Mouse (Mus musculus): ENCODE results near the gene Dnajb5. TPM values are rescaled to one million over a fixed set of nuclear protein-coding genes. Genes with fewer than 3 reads are reported as not detected.

Gene Dnajb5
- total and polyA plus RNA-seq, 2 experiments from 2014 or later = 18.2 to 59.1 TPM

DNA sequence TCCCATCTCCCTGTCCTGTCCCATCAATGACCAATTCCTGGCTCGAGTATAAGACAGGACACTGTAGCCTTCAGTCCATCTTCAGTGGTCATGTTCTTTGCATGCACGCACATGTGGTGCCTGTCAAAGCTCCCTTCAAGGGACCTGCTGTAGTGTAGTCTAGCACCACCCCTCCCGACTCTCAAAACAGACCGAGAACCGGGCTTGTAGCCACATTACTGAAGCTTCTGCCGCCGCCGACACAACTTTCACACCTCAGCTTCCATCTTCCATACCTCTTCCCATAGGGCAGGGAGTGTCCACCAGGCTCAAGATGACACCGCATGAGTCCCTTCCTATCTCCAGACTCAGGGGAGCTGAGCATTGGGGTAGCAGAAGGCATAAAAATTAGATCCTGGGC lies 5.4 kb upstream of the Dnajb5 start:
- Histone ChIP-seq H3K4me3 (ENCODE audit: low read depth, low read length) (no peak overlapping the region), H3K9ac (replicated peaks; ENCODE audit: low read depth, low read length) (no peak overlapping the region), H3K9me3 (replicated peaks; ENCODE audit: control insufficient read depth, low read length) (no peaks in the 10 kb centered on the region), H3K4me1 (ENCODE audit: control insufficient read depth, insufficient read depth) (no peaks in the 10 kb centered on the region), H3K27me3 (ENCODE audit: control insufficient read depth, insufficient read depth, low read length) (no peaks in the 10 kb centered on the region), H3K27ac (ENCODE audit: low read depth) (no peak overlapping the region), H3K4me2 (ENCODE audit: low read depth, low read length) (no peak overlapping the region), H3K36me3 (replicated peaks; ENCODE audit: control insufficient read depth, insufficient read depth, low read length) (no peaks in the 10 kb centered on the region; the same call in 1 of the 2 replicates)
- ATAC-seq (ENCODE audit: insufficient read depth, low read depth) (no peak), DNase-seq (ENCODE audit: low spot score) (no peak)
- no peak for TF ChIP-seq EP300 (IDR thresholded peaks at IDR 0.05; ENCODE audit: low read depth)
- TF ChIP-seq CTCF (IDR thresholded peaks at IDR 0.05; ENCODE audit: low read depth) = no peak
- 73% methylated on average over 9 of the region's 9 CpGs for WGBS

DNA sequence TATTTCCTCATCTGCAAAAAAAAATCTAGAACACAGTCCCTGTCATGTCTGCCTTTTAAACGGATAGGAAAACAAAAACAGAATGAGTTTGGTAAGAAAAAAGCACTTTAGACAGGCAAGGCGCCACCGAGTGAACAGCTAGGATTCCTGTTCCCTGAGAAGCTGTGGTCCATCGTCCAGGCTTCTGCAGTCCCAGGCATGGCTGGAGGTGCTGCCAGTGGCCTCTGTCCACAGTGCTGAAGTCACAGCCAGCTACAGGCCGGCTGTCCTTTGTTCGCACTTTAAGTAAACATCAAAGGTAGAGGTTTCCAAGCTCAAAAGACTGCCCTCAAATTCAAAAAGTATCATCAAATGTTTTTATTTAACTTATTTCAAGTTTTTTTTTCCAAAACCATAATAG lies 4.6 kb upstream of the Dnajb5 start:
- WGBS = under 1% methylated on average over 6 of the region's 6 CpGs
- Histone ChIP-seq H3K4me1 (ENCODE audit: control insufficient read depth, insufficient read depth) (no peaks in the 10 kb centered on the region), H3K4me3 (ENCODE audit: low read depth, low read length) (no peak overlapping the region), H3K9ac (replicated peaks; ENCODE audit: low read depth, low read length) (no peak overlapping the region), H3K27ac (ENCODE audit: low read depth) (no peak overlapping the region), H3K36me3 (replicated peaks; ENCODE audit: control insufficient read depth, insufficient read depth, low read length) (no peaks in the 10 kb centered on the region), H3K27me3 (ENCODE audit: control insufficient read depth, insufficient read depth, low read length) (no peaks in the 10 kb centered on the region), H3K9me3 (replicated peaks; ENCODE audit: control insufficient read depth, low read length) (no peaks in the 10 kb centered on the region), H3K4me2 (ENCODE audit: low read depth, low read length) (no peak overlapping the region)
- no peak for TF ChIP-seq EP300 (IDR thresholded peaks at IDR 0.05; ENCODE audit: low read depth)
- no peak for TF ChIP-seq CTCF (IDR thresholded peaks at IDR 0.05; ENCODE audit: low read depth)
- no peak for ATAC-seq (ENCODE audit: insufficient read depth, low read depth)
- DNase-seq (ENCODE audit: low spot score) = peak; percentile 67

GRCm38 (mm10) chr4:42945445-42945844 lies 4.2 kb upstream of the Dnajb5 start:
- H3K4me1 ChIP-seq (ENCODE audit: control insufficient read depth, insufficient read depth) = peaks cover 2% of the 10 kb centered on the region
- H3K9me3 ChIP-seq (replicated peaks; ENCODE audit: control insufficient read depth, low read length) = no peaks in the 10 kb centered on the region
- H3K27ac ChIP-seq (ENCODE audit: low read depth) = no peak overlapping the region
- TF ChIP-seq EP300 (IDR thresholded peaks at IDR 0.05; ENCODE audit: low read depth) = no peak
- no peak for TF ChIP-seq CTCF (IDR thresholded peaks at IDR 0.05; ENCODE audit: low read depth)
- H3K4me3 ChIP-seq (ENCODE audit: low read depth, low read length) = no peak overlapping the region
- no peaks in the 10 kb centered on the region for H3K27me3 ChIP-seq (ENCODE audit: control insufficient read depth, insufficient read depth, low read length)
- H3K9ac ChIP-seq (replicated peaks; ENCODE audit: low read depth, low read length) = no peak overlapping the region
- no peak for ATAC-seq (ENCODE audit: insufficient read depth, low read depth)
- no peak for DNase-seq (ENCODE audit: low spot score)
- WGBS = 81% methylated on average over 3 of the region's 3 CpGs
- no peak overlapping the region for H3K4me2 ChIP-seq (ENCODE audit: low read depth, low read length)
- H3K36me3 ChIP-seq (replicated peaks; ENCODE audit: control insufficient read depth, insufficient read depth, low read length) = no peaks in the 10 kb centered on the region

- Histone ChIP-seq H3K4me1 (ENCODE audit: control insufficient read depth, insufficient read depth) (peaks cover 8% of the 10 kb centered on the region), H3K9me3 (replicated peaks; ENCODE audit: control insufficient read depth, low read length) (no peaks in the 10 kb centered on the region), H3K4me2 (ENCODE audit: low read depth, low read length) (no peak overlapping the region), H3K9ac (replicated peaks; ENCODE audit: low read depth, low read length) (no peak overlapping the region), H3K4me3 (ENCODE audit: low read depth, low read length) (no peak overlapping the region), H3K27ac (ENCODE audit: low read depth) (no peak overlapping the region), H3K27me3 (ENCODE audit: control insufficient read depth, insufficient read depth, low read length) (no peaks in the 10 kb centered on the region), H3K36me3 (replicated peaks; ENCODE audit: control insufficient read depth, insufficient read depth, low read length) (no peaks in the 10 kb centered on the region)
- WGBS = 4% methylated on average over 5 of the region's 5 CpGs
- peak; percentile 65 for TF ChIP-seq CTCF (IDR thresholded peaks at IDR 0.05; ENCODE audit: low read depth)
- TF ChIP-seq EP300 (IDR thresholded peaks at IDR 0.05; ENCODE audit: low read depth) = no peak
- ATAC-seq (ENCODE audit: insufficient read depth, low read depth) (no peak), DNase-seq (ENCODE audit: low spot score) (peak; percentile 37)
These were observed 3.7 kb upstream of the Dnajb5 start for GRCm38 (mm10) chr4:42945952-42946351.

GRCm38 (mm10) chr4:42946733-42947290 lies 2.8 kb upstream of the Dnajb5 start:
- H3K4me2 ChIP-seq (ENCODE audit: low read depth, low read length) = no peak overlapping the region
- H3K27ac ChIP-seq (ENCODE audit: low read depth) = no peak overlapping the region
- no peak for DNase-seq (ENCODE audit: low spot score)
- H3K27me3 ChIP-seq (ENCODE audit: control insufficient read depth, insufficient read depth, low read length) = no peaks in the 10 kb centered on the region
- H3K9me3 ChIP-seq (replicated peaks; ENCODE audit: control insufficient read depth, low read length) = no peaks in the 10 kb centered on the region
- no peak for ATAC-seq (ENCODE audit: insufficient read depth, low read depth)
- 54% methylated on average over 10 of the region's 10 CpGs for WGBS
- H3K4me1 ChIP-seq (ENCODE audit: control insufficient read depth, insufficient read depth) = peaks cover 11% of the 10 kb centered on the region
- TF ChIP-seq EP300 (IDR thresholded peaks at IDR 0.05; ENCODE audit: low read depth) = no peak
- TF ChIP-seq CTCF (IDR thresholded peaks at IDR 0.05; ENCODE audit: low read depth) = no peak
- H3K9ac ChIP-seq (replicated peaks; ENCODE audit: low read depth, low read length) = no peak overlapping the region
- H3K36me3 ChIP-seq (replicated peaks; ENCODE audit: control insufficient read depth, insufficient read depth, low read length) = no peaks in the 10 kb centered on the region
- no peak overlapping the region for H3K4me3 ChIP-seq (ENCODE audit: low read depth, low read length)

DNA sequence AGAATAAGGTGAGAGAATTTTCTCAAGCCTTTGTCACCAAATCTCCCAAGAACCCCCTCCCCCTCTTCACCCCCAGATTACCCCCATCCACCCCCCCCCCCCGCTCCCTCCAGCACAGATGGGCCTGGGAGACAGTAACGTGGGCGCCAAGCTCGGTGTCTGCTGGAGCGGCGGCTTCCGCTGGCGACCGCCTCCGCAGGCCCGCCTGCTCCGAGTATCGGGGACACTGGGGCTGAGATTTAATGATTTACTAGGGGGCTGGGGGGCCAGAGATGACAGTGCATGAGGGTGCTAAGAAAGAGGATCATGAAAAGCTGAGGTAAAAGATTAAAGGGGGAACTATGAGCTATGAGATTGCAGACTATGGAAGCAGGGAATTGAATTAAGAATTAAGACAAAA lies 1.1 kb upstream of the Dnajb5 start:
- Histone ChIP-seq H3K9me3 (replicated peaks; ENCODE audit: control insufficient read depth, low read length) (no peaks in the 10 kb centered on the region), H3K4me2 (ENCODE audit: low read depth, low read length) (no peak overlapping the region)

More for the DNA sequence above, 1.1 kb upstream of the Dnajb5 start:
- Histone ChIP-seq H3K4me1 (ENCODE audit: control insufficient read depth, insufficient read depth) (peaks cover 20% of the 10 kb centered on the region), H3K36me3 (replicated peaks; ENCODE audit: control insufficient read depth, insufficient read depth, low read length) (no peaks in the 10 kb centered on the region), H3K4me3 (ENCODE audit: low read depth, low read length) (no peak overlapping the region), H3K27ac (ENCODE audit: low read depth) (no peak overlapping the region), H3K9ac (replicated peaks; ENCODE audit: low read depth, low read length) (no peak overlapping the region), H3K27me3 (ENCODE audit: control insufficient read depth, insufficient read depth, low read length) (no peaks in the 10 kb centered on the region)
- TF ChIP-seq CTCF (IDR thresholded peaks at IDR 0.05; ENCODE audit: low read depth) = no peak
- TF ChIP-seq EP300 (IDR thresholded peaks at IDR 0.05; ENCODE audit: low read depth) = no peak
- 43% methylated on average over 13 of the region's 13 CpGs for WGBS
- DNase-seq (ENCODE audit: low spot score) (no peak), ATAC-seq (ENCODE audit: insufficient read depth, low read depth) (no peak)

All from heart, postnatal 0 days (tissue).